31 mouse cellular contexts compared by ENCODE assay signal in genomic region chr14:54352314-54352713, GRCm38 (mm10). TPM values are rescaled to one million over a fixed set of nuclear protein-coding genes. Genes with fewer than 3 reads are reported as not detected.
A peak's percentile ranks its signal among the peaks of the same experiment; 100 is the strongest.
DNase-seq lines count a peak whose midpoint lies in the region; ATAC-seq and TF ChIP-seq lines count a peak whose summit lies in the region.
"Had no signal": no experiment of that assay in that cellular context is flagged by ENCODE, and none has a peak within 500 bp of the region (broad histone marks: within the 10 kb centered on the region; RNA-seq: fewer than 3 reads in every experiment).

No protein-coding gene starts in this region.

- H3K36me3 ChIP-seq in intestine, embryonic 14.5 days (ENCODE audit: control insufficient read depth, insufficient read depth, low read length), result no peaks in the 10 kb centered on the region
- H3K36me3 ChIP-seq in intestine, embryonic 15.5 days, result no peaks in the 10 kb centered on the region
- peaks cover 10 to 14% of the 10 kb centered on the region in 2 experiments for H3K36me3 ChIP-seq in CH12.LX (replicated peaks in 1 of 2; ENCODE audit: control insufficient read depth in 1 of 2, insufficient read depth in 1 of 2, low read length in 1 of 2)
- H3K36me3 ChIP-seq in heart, embryonic 12.5 days, result no peaks in the 10 kb centered on the region
- H3K36me3 ChIP-seq: embryonic facial prominence, embryonic 12.5 days; heart, embryonic 13.5 days; hindbrain, embryonic 10.5 days; limb, embryonic 13.5 days; midbrain, embryonic 12.5 days had no signal

- in situ Hi-C loops in CH12.LX (cut with MboI; ENCODE audit: low pct_ligation_motif_present, low pct_unique_long_range_greater_than_20kb, low sequenced_read_pairs), result no loop called here

- no peak for TF ChIP-seq CTCF in CH12.LX (conservative IDR thresholded peaks at IDR 0.05 in 1 of 2, IDR thresholded peaks at IDR 0.05 in 1 of 2; ENCODE audit: low read depth in 2 of 2, low read length in 2 of 2)

- no peaks in the 10 kb centered on the region for H3K79me2 ChIP-seq in CH12.LX (replicated peaks; ENCODE audit: control insufficient read depth, extremely low read depth, insufficient read depth, poor library complexity, severe bottlenecking)

- H3K4me2 ChIP-seq in intestine, embryonic 14.5 days (ENCODE audit: low read length), result no peak overlapping the region
- no peak overlapping the region for H3K4me2 ChIP-seq in intestine, embryonic 15.5 days (replicated peaks)
- H3K4me2 ChIP-seq in CH12.LX (ENCODE audit: insufficient read depth, low read depth, poor library complexity, severe bottlenecking), result peak overlapping the region; percentile 73; the same call in 1 of the 2 replicates
- no peak overlapping the region for H3K4me2 ChIP-seq in heart, embryonic 12.5 days
- H3K4me2 ChIP-seq: embryonic facial prominence, embryonic 12.5 days; heart, embryonic 13.5 days; limb, embryonic 13.5 days; lung, embryonic 14.5 days; midbrain, embryonic 12.5 days had no signal

- no peaks in the 10 kb centered on the region for H3K27me3 ChIP-seq in intestine, embryonic 14.5 days (replicated peaks; ENCODE audit: control insufficient read depth, insufficient read depth, low read length)
- H3K27me3 ChIP-seq in intestine, embryonic 15.5 days (replicated peaks), result no peaks in the 10 kb centered on the region
- no peaks in the 10 kb centered on the region for H3K27me3 ChIP-seq in CH12.LX (replicated peaks)
- H3K27me3 ChIP-seq in heart, embryonic 12.5 days (replicated peaks), result no peaks in the 10 kb centered on the region
- H3K27me3 ChIP-seq: embryonic facial prominence, embryonic 12.5 days; heart, embryonic 13.5 days; limb, embryonic 13.5 days; midbrain, embryonic 12.5 days had no signal

- H3K4me1 ChIP-seq in intestine, embryonic 14.5 days (replicated peaks; ENCODE audit: control insufficient read depth, insufficient read depth, low read length), result no peaks in the 10 kb centered on the region
- no peaks in the 10 kb centered on the region for H3K4me1 ChIP-seq in intestine, embryonic 15.5 days (replicated peaks)
- H3K4me1 ChIP-seq in CH12.LX (ENCODE audit: control insufficient read depth in 1 of 2, insufficient read depth in 2 of 2), result peaks cover 6% of the 10 kb centered on the region in 2 experiments; a peak in 3 of 4 replicates
- no peaks in the 10 kb centered on the region for H3K4me1 ChIP-seq in heart, embryonic 12.5 days (replicated peaks)
- H3K4me1 ChIP-seq: embryonic facial prominence, embryonic 12.5 days; hindbrain, embryonic 10.5 days; limb, embryonic 13.5 days; midbrain, embryonic 12.5 days had no signal

- no peak for TF ChIP-seq EP300 in CH12.LX (IDR thresholded peaks at IDR 0.05; ENCODE audit: low read length)

- no peak overlapping the region for H3K27ac ChIP-seq in intestine, embryonic 14.5 days (ENCODE audit: low read depth)
- no peak overlapping the region for H3K27ac ChIP-seq in intestine, embryonic 15.5 days
- no peak overlapping the region; the same call in 1 of the 2 replicates for H3K27ac ChIP-seq in CH12.LX (ENCODE audit: insufficient read depth, low read depth)
- no peak overlapping the region for H3K27ac ChIP-seq in heart, embryonic 12.5 days (ENCODE audit: poor library complexity, severe bottlenecking)
- H3K27ac ChIP-seq: embryonic facial prominence, embryonic 12.5 days; gastrocnemius, adult 2 months; heart, adult 2 months; heart, embryonic 13.5 days; hindbrain, embryonic 10.5 days; limb, embryonic 13.5 days; liver, embryonic 14.5 days; midbrain, embryonic 12.5 days had no signal

- DNase-seq in intestine, embryonic 14.5 days (ENCODE audit: low spot score), result peak; percentile 21
- peak; percentile 68 for DNase-seq in CH12.LX (ENCODE audit: extremely low read depth)
- no peak for DNase-seq in lung, postnatal 36 days
- no peak for DNase-seq in adrenal gland, adult 18-20 months (ENCODE audit: low spot score in 2 of 2)
- DNase-seq: adrenal gland, postnatal 25 days; cerebellum, adult 11-12 months; cerebellum, adult 9-11 months; embryo, embryonic 11 days; gastrocnemius, adult 2 months; gastrocnemius, postnatal 36 days; heart, adult 2 months; heart, postnatal 14 days; kidney, adult 11 months; kidney, postnatal 14 days; layer of hippocampus, adult 9-11 months; lung, embryonic 14.5 days; lung, postnatal 14 days; right cerebral cortex, postnatal 25 days; thymus, postnatal 14 days had no signal

- 79% methylated on average over 8 of the region's 8 CpGs for WGBS in intestine, embryonic 14.5 days
- WGBS in intestine, embryonic 15.5 days, result 77% methylated on average over 8 of the region's 8 CpGs
- WGBS in heart, embryonic 12.5 days, result 75% methylated on average over 8 of the region's 8 CpGs

- TF ChIP-seq RAD21 in CH12.LX (IDR thresholded peaks at IDR 0.05; ENCODE audit: low read depth, low read length), result no peak

- H3K9me3 ChIP-seq in intestine, embryonic 14.5 days (ENCODE audit: control insufficient read depth, low read length), result 0 out of 2 replicates have a peak, but pooled peaks cover 5% of the 10 kb centered on the region
- H3K9me3 ChIP-seq in intestine, embryonic 15.5 days, result no peaks in the 10 kb centered on the region
- H3K9me3 ChIP-seq in CH12.LX (replicated peaks; ENCODE audit: low read length), result peaks cover 25% of the 10 kb centered on the region
- H3K9me3 ChIP-seq in heart, embryonic 12.5 days (replicated peaks), result peaks cover 10% of the 10 kb centered on the region
- H3K9me3 ChIP-seq: heart, embryonic 13.5 days had no signal

- dilution Hi-C loops in CH12.LX (cut with MboI; ENCODE audit: extremely low pct_ligation_motif_present, extremely low pct_unique_long_range_greater_than_20kb, low sequenced_read_pairs), result no loop called here

- no peak overlapping the region for H3K4me3 ChIP-seq in intestine, embryonic 14.5 days (ENCODE audit: low read depth, low read length)
- H3K4me3 ChIP-seq in intestine, embryonic 15.5 days (replicated peaks), result no peak overlapping the region
- peak overlapping the region; percentile 41 to 72 (median 67) for H3K4me3 ChIP-seq in CH12.LX (replicated peaks in 1 of 3; ENCODE audit: low read depth in 2 of 3, low read length in 2 of 3, poor library complexity in 1 of 3)
- no peak overlapping the region for H3K4me3 ChIP-seq in heart, embryonic 12.5 days
- H3K4me3 ChIP-seq: embryonic facial prominence, embryonic 12.5 days; gastrocnemius, adult 2 months; heart, adult 2 months; heart, embryonic 13.5 days; hindbrain, embryonic 10.5 days; limb, embryonic 13.5 days; midbrain, embryonic 12.5 days had no signal

- H3K9ac ChIP-seq in intestine, embryonic 14.5 days (ENCODE audit: low read length), result no peak overlapping the region
- no peak overlapping the region for H3K9ac ChIP-seq in intestine, embryonic 15.5 days
- H3K9ac ChIP-seq in CH12.LX (ENCODE audit: insufficient read depth, low read depth), result peak overlapping the region; percentile 88
- H3K9ac ChIP-seq in heart, embryonic 12.5 days, result no peak overlapping the region
- H3K9ac ChIP-seq: embryonic facial prominence, embryonic 12.5 days; heart, embryonic 13.5 days; limb, embryonic 13.5 days; liver, embryonic 14.5 days; lung, embryonic 14.5 days; midbrain, embryonic 12.5 days had no signal

- no peak for ATAC-seq in intestine, embryonic 14.5 days (replicated peaks; ENCODE audit: low FRiP score, low TSS enrichment, low read depth)
- ATAC-seq in intestine, embryonic 15.5 days, result no peak
- ATAC-seq in erythroid progenitor cell, adult 5-6 weeks (replicated peaks; ENCODE audit: low FRiP score, poor library complexity, severe bottlenecking), result peak; percentile 60
- ATAC-seq in megakaryocyte-erythroid progenitor cell, adult 5-6 weeks (replicated peaks; ENCODE audit: low FRiP score, low TSS enrichment, poor library complexity, severe bottlenecking), result 0 out of 2 replicates have a peak, but pooled peaks have one; percentile 55
- no peak for ATAC-seq in heart, embryonic 12.5 days (ENCODE audit: insufficient number of reproducible peaks, low FRiP score)
- ATAC-seq: forebrain, embryonic 16.5 days; hindbrain, embryonic 16.5 days had no signal

- TF ChIP-seq POLR2A in CH12.LX (IDR thresholded peaks at IDR 0.05; ENCODE audit: low read depth, low read length), result peak; percentile 44

TF ChIP-seq in CH12.LX, 34 proteins besides CTCF, POLR2A, EP300 and RAD21 (continues in another document):
- TF ChIP-seq IRF4 (IDR thresholded peaks at IDR 0.05; ENCODE audit: low read depth, low read length) (0 out of 2 replicates have a peak, but pooled peaks have one; percentile 11), JUN (IDR thresholded peaks at IDR 0.05; ENCODE audit: insufficient read depth, low read depth, low read length) (no peak), BHLHE40 (IDR thresholded peaks at IDR 0.05; ENCODE audit: low read depth, low read length) (peak; percentile 70), MXI1 (IDR thresholded peaks at IDR 0.05; ENCODE audit: low read depth, low read length) (peak; percentile 97), TCF12 (IDR thresholded peaks at IDR 0.05; ENCODE audit: low read depth, low read length) (peak; percentile 39; the same call in 1 of the 2 replicates), SIN3A (IDR thresholded peaks at IDR 0.05; ENCODE audit: low read length) (peak; percentile 78), NRF1 (IDR thresholded peaks at IDR 0.05; ENCODE audit: low read depth, low read length) (peak; percentile 49; the same call in 1 of the 2 replicates), MYC (IDR thresholded peaks at IDR 0.05; ENCODE audit: low read depth, low read length) (peak; percentile 71; the same call in 1 of the 2 replicates), ZMIZ1 (IDR thresholded peaks at IDR 0.05; ENCODE audit: low read depth, low read length) (peak; percentile 59; the same call in 1 of the 2 replicates), ETS1 (conservative IDR thresholded peaks at IDR 0.05; ENCODE audit: low read depth, low read length) (no peak; the same call in 1 of the 2 replicates), CHD1 (IDR thresholded peaks at IDR 0.05; ENCODE audit: low read depth, low read length) (peak; percentile 51; the same call in 1 of the 2 replicates), CHD2 (IDR thresholded peaks at IDR 0.05; ENCODE audit: low read length) (0 out of 2 replicates have a peak, but pooled peaks have one; percentile 26), ZNF384 (IDR thresholded peaks at IDR 0.05; ENCODE audit: low read depth, low read length) (no peak)

RNA-seq across cellular contexts. Expression of gene Oxa1l, which starts 8.3 kb away (rescaled TPM):
- polyA plus RNA-seq in intestine, embryonic 14.5 days (2014; fragmentation: Nextera tagmentation; extraction: Ambion mirVana), result 57.0 and 59.4 TPM in 2 replicates
- polyA plus RNA-seq in intestine, embryonic 15.5 days (2015; fragmentation: Nextera tagmentation; extraction: Ambion mirVana), result 41.7 and 48.8 TPM in 2 replicates
- total RNA-seq in CH12.LX (2012; rRNA removed) (37.3 and 38.8 TPM in 2 replicates), CH12.LX (2014; rRNA removed) (34.6 and 34.7 TPM in 2 replicates)
- polyA plus RNA-seq in CH12.LX (2012; ENCODE audit: insufficient read length, low read depth), result 88.9 and 111 TPM in 2 replicates
- 13.3 and 21.0 TPM in 2 replicates for total RNA-seq in erythroid progenitor cell, adult 5-6 weeks (2015; ENCODE audit: low replicate concordance)
- total RNA-seq in erythroid progenitor cell, adult 5-6 weeks (2017; ENCODE audit: low replicate concordance), result 14.0 and 19.3 TPM in 2 replicates
- 69.1 and 70.3 TPM in 2 replicates for total RNA-seq in megakaryocyte-erythroid progenitor cell, adult 5-6 weeks (2014; fragmentation: Nextera tagmentation)
- 32.5 and 51.1 TPM in 2 replicates for total RNA-seq in megakaryocyte-erythroid progenitor cell, adult 5-6 weeks (2017)
- 53.3 and 57.6 TPM in 2 replicates for polyA plus RNA-seq in heart, embryonic 12.5 days (2016; fragmentation: Nextera tagmentation; extraction: Ambion mirVana)
- total RNA-seq in adrenal gland, adult 18-20 months (2021), result 10 to 100 TPM; 77.0 to 95.1 TPM

Comparison
In these comparisons a context has a peak if more than half of its experiments do, and no peak if none do; other contexts are left out.
1. ATAC-seq: peak in erythroid progenitor cell, adult 5-6 weeks (single experiment) and megakaryocyte-erythroid progenitor cell, adult 5-6 weeks (single experiment); none in intestine, embryonic 14.5 days (single experiment), intestine, embryonic 15.5 days (single experiment) and heart, embryonic 12.5 days (single experiment).
2. DNase-seq: peak in intestine, embryonic 14.5 days (single experiment) and CH12.LX (single experiment); none in lung, postnatal 36 days (single experiment) and adrenal gland, adult 18-20 months (0 of 2).
3. H3K4me3 ChIP-seq: peak in CH12.LX (3 of 3); none in intestine, embryonic 14.5 days (single experiment), intestine, embryonic 15.5 days (single experiment) and heart, embryonic 12.5 days (single experiment).